Mouse (Mus musculus) ES-Bruce4 (cell line): ENCODE results near the gene Klhdc4.

Experiments
- CTCF ChIP-seq: IDR thresholded peaks from one replicate; pipeline ENCODE4 v1.8.1; 2011; ENCODE audit warnings: low read depth, low read length
- EP300 ChIP-seq: IDR thresholded peaks from 2 replicates; pipeline ENCODE4 v1.6.1; 2011; ENCODE audit warnings: low read depth, low read length; ENCODE audit not compliant: insufficient read depth
- POLR2A ChIP-seq: IDR thresholded peaks from one replicate; pipeline ENCODE4 v1.8.1; 2011; ENCODE audit warnings: low read length; ENCODE audit not compliant: insufficient read depth

DNA sequence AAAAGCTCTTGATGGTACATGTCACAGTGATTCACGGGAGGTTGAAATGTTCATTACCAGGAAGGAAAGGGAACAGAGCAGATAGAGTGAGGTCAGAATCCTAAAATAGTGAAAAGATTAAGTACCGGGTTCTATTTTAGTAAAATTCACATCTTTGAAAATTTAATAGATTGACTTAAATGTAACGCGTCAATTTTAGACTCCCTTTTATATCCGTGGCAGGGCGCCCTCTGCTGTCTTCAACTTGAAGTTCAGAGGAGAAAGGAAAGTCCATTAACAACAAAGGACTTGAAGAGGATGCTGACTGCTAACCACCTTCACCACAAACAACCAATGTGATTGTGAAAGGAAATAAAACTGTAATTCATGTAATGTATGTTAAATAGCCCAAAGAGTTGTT lies 3.1 kb upstream of the Klhdc4 start:
- TF ChIP-seq POLR2A (no peak), CTCF (no peak), EP300 (no peak)
